Mouse (Mus musculus) megakaryocyte progenitor cell, adult 5-6 weeks (primary cell): ENCODE measurements around the gene Cd44. TPM values are rescaled to one million over a fixed set of nuclear protein-coding genes. Genes with fewer than 3 reads are reported as not detected.

Experiments
- ATAC-seq: replicated peaks from 2 replicates; pipeline ENCODE4 v1.8.0; 2016; ENCODE audit warnings: mild to moderate bottlenecking, moderate TSS enrichment, inconsistent platforms; ENCODE audit not compliant: poor library complexity
- total RNA-seq, 2 experiments: library from RNA; stranded (forward) in 1 of 2; stranded (reverse) in 1 of 2; fragments of 157-497, 149-512 nt in 1 of 2; fragments of 200-1000 nt in 1 of 2; gene quantifications; 2 replicates each; pipeline versions ENCODE4 v1.2.3 to v1.2.4; 2015 to 2017

The Cd44 gene
- total RNA-seq, 2 experiments from 2014 or later = 134 to 183 TPM

GRCm38 (mm10) chr2:102914675-102915074 is 13.2 kb upstream of the Cd44 start:
- ATAC-seq = peak; percentile 12

GRCm38 (mm10) chr2:102913833-102914545 is 12.5 kb upstream of the Cd44 start:
- ATAC-seq = peak; percentile 95

- no peak for ATAC-seq
Measured at GRCm38 (mm10) chr2:102912951-102913350, 11.5 kb upstream of the Cd44 start.

GRCm38 (mm10) chr2:102912469-102912868 is 11.0 kb upstream of the Cd44 start:
- no peak for ATAC-seq

DNA sequence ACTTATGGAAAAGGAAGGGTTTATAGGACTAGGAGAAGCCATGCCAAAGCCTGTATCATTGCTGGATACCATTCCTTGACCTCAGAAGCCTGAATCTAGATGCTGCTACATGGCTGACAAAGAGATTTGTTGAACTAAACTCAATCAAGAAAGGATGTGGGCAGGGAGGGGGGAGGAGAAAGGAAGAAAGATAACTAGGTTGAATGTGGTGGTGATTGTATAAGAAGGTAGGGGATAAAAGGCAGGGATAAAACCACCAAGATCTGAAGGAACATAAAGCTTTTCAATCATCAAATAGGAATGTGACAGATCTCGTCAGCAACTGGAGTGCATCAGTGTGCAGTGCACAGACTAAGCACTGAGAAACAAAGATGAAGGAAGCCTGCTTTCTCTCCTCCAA is 7.9 kb upstream of the Cd44 start:
- no peak for ATAC-seq

DNA sequence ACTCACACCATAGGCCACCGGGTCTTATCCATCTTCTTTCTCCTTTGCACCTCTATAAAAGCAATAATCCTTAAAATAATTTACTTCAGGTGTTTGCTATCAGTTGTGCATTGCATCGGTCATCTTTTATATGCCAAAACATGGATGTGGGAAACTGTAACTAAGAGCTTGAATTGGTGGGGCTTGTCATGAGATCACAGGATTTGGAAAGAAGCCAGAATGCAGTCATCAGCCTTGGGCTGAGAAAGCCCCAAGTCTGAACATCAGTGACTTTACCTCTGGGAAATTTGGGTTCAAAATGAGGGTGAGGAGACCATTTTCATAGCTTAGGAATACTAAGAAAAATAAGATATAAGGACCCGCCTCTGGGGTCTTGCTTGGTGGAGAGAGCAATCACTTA is 4.1 kb upstream of the Cd44 start:
- ATAC-seq = no peak

DNA sequence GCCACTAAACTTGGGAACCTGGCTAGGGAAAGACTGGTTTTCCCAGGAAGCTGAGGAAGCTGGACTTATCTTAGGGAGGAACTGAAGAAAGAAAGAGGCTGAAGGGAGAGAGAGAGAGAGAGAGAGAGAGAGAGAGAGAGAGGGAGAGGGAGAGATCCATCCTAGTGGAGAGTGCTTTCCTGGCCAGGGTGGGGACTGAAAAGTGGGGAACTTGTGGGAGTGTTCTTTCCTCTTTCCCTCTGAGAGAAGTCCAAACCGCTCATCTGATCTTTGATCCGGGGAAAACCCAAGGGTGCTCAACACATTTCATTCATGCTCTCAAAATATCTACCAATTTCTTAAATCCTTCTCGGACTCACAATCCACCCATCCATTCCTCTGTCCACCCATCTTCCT is 361 bp upstream of the Cd44 start:
- no peak for ATAC-seq

DNA sequence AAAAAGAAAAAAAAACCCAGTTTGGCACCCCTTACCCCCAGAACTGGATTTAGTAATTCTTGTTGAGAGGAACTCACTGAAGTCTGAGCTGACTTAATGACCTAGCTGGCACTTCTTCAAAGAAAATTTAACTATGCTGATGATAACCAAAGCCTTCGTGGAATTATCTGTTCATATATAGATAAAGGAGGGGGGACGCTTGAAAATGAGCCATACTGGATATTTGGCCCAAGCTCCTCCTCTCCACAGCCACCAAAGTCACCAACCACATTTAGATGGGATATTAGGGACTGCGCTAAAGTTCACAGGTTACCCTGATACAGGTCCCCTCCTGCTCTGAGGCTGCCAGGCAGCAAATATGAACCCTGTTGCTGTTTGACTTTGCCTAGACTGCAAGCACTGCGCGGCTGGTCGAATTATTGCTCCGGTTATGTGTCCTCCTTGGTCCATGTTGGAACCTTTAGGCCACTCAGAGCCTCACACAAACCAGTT is 1.2 kb downstream of the Cd44 start:
- ATAC-seq = peak; percentile 18

DNA sequence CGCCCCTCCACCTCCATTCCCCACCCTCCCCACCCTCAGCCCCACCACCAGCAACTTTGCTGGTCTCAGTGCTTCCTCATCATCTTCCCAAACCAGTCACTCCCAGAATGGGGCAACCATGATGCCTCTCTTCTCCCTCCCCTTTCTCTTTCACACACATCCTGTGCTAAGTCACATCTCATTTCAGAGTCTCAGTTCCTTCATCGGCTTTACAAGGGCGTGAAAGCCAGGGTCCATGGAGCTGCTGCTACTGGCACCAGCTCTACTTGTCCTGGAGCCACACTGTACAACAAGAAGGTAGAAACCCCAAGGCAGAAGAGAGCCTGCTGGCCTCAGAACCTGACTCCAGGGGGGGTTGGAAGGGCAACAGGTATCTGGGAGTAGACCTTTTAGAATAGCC is 2.2 kb downstream of the Cd44 start:
- peak; percentile 31 for ATAC-seq

GRCm38 (mm10) chr2:102898585-102898984 is 2.9 kb downstream of the Cd44 start:
- ATAC-seq = no peak

- no peak for ATAC-seq
Measured at GRCm38 (mm10) chr2:102896154-102896553, 5.3 kb downstream of the Cd44 start.

DNA sequence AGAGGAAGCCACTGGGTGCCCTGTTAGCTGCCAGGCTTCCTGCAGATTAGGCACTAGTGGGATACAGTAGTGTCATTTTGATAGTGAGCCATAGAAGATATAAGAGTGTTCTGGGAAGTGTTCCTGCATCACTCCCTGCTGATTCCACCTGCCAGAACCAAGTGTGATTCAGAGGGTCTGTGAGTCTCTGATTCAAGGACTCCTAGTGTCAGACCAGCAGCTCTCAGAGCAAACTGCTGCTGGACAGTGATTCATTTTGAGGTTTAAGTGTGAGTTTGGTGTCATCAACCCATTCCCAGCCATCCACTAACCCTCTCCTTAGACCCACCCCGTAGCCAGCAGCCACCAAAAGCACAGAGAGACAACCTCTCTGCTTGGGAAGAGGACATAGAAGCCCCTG is 6.3 kb downstream of the Cd44 start:
- peak; percentile 6; the same call in 1 of the 2 replicates for ATAC-seq

DNA sequence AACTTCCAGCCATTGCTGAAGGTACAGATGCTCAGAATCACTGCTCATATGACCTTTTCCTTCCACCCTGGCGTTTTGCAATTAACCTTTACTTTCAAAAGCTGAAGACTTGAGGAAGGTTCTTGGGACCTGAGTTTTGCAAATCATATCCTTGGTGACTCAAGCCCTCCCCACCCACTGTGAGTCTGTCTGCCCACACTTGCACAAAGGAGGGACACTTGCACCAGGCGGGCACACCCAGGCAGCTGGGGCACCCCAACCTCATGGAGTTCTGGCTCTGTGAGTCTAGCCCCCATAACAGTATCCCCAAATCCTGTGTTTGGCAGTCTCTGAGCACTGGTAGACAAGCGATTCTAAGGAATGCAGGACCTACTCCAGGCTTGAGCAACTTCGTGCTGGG is 6.7 kb downstream of the Cd44 start:
- peak; percentile 36 for ATAC-seq

DNA sequence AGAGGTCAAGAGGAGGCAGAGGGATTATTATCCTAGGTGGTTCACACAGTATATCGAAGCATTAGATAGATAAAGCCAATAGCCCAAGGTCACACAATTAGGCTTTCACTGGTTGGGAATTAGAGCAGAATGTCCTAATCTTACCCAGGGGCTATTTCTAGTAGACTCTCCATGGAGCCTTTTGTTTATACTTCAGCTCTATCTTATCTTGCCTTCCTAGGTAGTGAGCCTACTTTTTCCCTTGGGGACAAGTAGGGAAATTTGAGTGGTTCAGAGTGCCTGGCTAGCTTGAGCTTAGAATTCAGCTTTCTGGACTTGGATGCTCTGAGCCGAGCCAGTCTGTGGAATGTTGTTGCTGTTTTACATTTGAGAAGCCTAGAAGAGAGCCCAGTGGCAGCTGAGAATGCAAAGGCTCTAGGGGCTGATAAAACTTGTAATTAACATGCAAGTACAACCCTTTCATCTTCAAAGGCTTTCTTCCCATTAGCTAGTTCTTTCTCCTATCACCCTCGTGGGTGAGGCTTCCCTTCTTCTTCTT is 12.7 kb downstream of the Cd44 start:
- ATAC-seq = no peak

DNA sequence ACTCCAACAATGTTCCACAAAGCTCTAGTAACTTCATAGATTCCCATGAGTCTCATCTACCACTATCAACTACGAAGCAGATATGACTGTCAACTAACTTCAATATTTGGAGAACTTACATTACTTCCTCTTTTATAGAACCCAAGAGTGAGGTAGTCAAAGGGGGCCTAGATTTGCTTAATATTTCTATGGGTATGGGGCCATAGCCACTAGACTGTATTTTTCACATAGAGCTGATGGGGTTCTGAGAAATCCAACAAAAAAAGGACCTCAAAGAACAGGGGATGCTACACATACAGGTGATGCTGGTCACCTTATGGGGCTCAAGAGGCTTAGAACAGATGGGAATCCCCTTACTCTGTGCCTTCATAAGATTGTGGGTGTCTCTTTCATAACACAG is 14.3 kb downstream of the Cd44 start:
- ATAC-seq = peak; percentile 44

DNA sequence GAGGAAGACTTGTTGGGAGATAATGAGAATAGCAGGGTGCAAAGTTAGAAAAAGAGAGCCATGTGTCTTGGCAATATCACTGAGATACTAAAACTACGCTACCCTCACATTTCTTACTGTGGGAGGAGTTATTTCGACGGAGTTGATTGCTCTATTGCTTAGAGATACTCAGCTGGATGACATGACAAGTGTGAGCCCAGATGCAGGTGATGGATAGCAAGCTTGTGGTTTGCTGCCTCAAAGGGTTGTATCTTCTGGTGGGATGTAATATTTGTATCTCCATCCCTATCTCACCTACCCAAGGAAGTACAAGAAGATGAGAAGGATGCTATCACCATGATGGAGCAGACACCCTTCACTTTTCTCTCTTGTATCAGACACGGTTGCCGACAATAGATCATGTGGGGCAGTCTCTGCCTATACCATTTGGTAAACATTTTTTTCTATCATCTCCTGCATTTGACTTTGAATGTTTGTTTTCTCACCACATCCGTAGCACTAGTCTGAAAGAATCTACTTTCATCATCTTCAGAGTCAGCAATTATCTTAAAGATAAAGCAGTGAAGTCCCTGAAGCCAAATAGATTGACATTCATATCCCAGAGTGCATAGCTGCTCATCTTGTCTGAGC is 15.0 kb downstream of the Cd44 start:
- peak; percentile 77 for ATAC-seq

DNA sequence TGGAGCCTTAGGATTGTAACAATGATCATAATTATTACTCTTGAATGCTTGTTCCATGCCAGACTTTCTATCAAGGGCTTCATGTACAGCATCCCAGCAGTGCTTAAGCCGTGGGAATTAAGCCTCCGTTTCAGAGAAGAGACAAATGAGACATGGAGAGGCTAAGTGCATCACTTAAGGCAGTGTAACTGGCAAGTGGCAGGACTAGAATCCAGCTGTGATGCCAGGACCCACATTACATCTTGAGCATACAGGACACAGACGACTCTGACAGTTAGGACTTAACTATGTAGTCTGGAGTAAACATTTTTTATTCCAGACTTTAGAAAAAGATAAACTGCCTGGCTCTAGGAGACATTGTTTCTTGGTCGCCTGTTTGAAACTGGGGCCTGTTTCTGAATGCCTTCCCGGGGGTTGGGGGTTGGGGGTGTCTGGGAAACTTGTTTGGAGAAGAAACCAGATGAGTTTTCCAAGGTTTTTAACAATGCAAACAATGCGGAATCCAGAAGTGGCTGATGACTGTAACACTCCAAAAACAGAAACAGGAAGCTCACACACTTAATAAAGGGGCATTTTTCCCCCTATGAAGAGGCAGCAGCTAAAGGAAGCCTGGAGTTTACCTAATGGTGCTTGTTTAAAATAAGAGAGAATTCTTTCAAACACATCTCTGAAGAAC is 18.7 kb downstream of the Cd44 start:
- ATAC-seq = no peak

GRCm38 (mm10) chr2:102882004-102882588 is 19.4 kb downstream of the Cd44 start:
- ATAC-seq = no peak

- no peak for ATAC-seq
Measured at GRCm38 (mm10) chr2:102878513-102878912, 23.0 kb downstream of the Cd44 start.

DNA sequence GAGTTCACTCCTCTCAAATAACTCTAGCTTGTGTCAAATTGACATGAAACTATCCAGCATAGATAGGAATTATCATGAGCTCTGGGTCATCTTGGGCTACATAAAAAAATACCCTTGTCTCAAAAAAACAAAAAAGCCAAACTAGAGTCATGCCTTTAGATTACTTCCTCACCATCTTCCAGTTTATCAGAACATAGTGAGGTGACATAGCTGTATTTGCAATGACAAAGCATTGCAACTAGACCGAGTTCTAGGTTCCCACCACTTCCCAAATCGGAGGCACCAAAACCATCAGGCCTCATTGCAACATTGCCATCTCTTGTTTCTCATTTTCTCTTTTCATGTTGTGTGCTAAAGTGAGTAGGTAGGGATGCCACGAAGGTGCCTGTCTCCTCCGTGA is 24.0 kb downstream of the Cd44 start:
- ATAC-seq = peak; percentile 74

DNA sequence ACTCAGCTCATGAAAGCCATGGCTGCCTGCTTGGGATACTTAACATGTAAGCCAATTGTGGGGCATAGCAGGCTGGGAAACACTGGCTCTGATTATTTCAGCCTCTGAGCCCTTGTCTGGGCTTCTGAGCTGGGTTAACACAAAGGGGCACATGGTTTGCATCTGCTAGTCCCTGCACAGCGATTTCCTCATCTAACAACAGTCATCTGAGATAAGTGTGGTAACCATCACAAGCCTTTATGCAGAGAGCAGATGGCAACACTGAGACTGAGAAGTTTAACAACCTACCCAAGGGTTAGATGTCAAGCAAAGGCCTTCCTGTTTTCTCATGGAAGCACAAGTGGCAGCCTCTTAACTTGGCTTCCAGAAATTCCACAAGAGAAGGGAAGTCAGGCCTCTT is 25.3 kb downstream of the Cd44 start:
- peak; percentile 59 for ATAC-seq
